Mouse (Mus musculus): ENCODE measurements at regions not wholly inside any gene's neighbourhood (a gene's known extent, or its start where the extent isn't known, plus 50 kb on each side); places are given as distances from the start of the nearest gene placed in this dataset.

DNA sequence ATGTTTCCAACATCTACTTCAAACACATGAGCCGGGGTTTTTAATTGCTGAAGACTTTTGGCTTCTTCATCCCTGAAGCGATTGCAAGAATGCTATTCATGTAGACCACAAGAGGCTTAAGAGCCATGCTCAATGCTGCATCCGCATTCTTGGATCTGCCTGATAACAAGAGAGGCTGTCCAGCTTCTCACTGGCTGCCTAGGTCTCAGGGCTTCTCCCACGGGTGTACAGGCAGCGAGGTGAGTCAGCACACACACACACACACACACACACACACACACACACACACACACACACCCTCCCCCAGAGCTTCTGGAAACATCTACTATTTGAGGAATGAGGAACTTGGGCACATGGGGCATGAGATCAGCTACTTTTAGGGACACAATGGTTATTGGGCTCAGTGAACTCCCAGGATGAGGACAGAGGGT lies 261.1 kb downstream of the Tgfb2 start:
- peak; percentile 83 for DNase-seq (ENCODE audit: low spot score)

DNA sequence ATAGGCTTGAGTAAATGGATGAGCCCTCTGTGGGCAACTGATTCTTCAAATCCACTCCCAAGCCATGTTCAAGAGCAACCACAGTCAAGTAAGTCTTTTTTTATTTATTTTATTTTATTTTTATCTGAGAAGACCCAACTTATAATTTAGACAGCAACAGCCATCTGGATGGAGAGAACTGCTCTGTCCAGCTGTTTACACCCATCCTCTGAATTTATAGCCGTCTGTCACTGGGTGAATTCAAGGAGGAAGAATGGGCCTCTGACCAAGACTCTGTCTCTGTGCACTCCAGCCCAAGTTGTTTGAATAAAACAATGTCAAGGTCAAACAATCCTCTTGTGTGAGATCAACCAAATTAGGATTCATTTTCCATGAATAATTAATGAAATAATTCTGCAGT lies 263.6 kb downstream of the Tgfb2 start:
- DNase-seq (ENCODE audit: low spot score): no peak

DNA sequence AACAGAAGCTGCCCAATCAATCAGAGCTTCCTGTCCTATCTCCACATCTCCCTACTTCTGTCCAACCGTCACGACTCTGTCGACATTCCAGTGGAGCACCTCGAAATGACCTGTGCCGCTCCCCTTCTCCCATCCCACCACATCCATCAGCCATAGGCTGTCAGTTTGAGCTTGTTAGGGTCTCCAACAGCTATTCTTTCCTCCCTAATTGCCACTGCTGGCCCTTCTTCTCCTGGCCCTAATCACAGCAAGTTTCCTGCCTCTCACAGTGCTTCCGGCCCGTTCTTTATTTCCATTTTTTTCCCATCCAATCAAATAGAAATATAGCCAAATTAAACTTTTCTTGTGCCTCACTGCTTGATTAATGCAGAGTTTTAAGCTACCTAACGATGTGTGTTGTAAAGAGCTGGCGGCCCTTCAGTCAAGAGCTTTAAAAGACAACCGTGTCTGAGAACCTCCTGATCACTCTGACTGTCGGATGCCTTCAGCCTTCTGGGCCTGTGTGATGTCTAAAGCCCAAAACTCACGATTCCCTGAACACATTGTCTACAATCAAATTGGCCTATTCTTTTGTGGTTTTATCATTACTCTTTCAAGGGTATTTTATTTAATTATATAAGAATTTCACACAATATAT lies 270.3 kb downstream of the Tgfb2 start:
- DNase-seq (ENCODE audit: low spot score): no peak

DNA sequence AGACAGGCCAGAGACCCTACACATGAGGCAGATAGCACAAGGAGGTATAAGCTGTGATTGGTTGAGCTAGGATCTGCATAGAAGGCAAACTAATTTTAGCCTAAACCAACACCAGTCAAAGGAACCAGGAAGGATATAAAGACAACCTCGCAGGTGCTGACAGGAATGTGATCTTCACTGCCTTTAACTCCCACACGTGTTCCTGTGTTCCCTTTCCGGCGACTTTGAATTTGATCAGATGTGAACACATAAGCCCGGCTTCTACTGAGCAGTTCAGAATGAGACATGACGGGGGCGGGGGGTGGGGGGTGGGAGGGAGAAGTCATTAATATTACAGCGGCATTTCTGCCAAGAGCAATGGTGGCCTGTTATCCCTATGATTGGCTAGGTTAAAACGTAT lies 271.0 kb downstream of the Tgfb2 start:
- DNase-seq (ENCODE audit: low spot score): no peak

DNA sequence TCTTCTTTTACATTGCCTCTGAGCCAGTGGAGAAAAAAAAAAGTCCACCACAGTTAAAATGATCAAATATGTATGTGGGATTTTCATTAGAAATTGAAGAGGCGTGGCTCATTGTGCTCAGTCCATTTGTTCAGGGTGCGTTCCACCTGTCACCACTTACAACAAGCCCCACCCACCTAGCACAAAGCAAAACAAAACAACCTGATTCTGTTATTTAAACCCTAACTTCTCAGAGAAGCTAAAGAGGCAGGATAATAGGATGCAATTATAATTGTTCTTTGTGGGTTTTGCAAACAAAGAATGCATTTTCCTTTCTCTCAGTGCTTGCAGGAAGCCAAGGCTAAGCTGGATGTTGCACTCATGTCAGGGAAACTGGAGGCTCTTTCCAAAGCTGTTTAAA lies 271.8 kb downstream of the Tgfb2 start:
- no peak for DNase-seq (ENCODE audit: low spot score)

DNA sequence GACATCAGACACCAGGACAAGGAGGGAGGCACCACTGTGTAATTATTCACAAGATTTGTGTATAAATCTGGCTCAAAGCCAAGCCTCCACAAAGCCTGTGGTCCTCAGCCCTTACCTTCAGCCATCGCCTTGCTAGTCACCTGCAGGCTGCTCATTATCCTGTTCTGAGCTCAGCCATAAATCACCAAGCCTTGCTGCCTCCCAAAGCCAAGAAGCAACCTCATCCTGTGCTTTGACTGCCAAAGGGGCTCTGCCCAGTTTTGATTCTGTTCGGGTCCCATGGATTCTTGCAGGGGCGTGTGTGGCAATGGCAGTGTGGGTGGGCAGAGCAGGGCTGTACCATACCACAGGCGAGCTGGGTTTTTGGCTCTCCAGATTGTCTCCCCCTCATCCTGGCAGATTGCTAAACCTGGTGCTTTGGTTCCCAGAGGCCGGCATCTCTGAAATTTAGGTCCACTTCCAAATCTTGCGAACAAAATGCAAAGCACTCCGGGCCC lies 272.6 kb downstream of the Tgfb2 start:
- no peak for DNase-seq (ENCODE audit: low spot score)

DNA sequence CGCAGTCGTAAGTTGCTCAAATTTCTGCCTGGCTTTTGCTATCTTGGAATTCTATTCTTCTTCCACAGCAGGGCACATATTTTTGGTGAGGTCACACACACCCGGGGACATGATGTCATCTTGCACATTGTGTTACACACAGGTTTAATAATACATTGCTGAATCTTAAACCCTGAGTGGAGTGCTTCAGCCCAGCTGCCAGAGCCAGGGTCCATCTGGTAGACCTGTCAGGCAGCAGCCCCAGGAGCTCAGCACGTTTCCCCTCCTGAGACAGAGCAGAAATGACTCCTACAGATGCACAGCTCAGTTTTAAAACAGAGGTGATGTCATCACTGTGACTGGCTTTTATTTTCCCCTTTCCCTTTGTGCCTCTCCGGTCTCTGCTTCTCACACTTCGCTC lies 280.4 kb downstream of the Tgfb2 start:
- no peak for DNase-seq (ENCODE audit: low spot score)

DNA sequence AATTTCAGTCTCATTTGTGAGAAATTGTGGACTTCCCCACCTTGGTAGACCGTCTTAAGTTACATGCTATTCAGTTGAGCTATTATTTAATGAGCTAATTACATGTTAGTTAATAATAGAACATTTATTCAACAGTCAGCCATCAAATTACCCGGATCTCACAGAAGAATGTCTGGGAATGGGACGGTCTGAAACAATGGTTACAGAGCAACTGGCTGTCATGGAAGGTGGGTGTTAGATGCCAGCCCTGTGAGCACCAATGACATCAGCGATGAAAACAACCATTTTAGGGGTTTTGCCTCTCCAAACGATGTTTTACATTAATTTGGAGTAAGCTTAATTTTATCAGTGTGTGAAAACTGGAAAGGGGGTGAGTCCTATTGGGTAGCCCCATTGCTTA lies 281.7 kb downstream of the Tgfb2 start:
- no peak for DNase-seq (ENCODE audit: low spot score)

DNA sequence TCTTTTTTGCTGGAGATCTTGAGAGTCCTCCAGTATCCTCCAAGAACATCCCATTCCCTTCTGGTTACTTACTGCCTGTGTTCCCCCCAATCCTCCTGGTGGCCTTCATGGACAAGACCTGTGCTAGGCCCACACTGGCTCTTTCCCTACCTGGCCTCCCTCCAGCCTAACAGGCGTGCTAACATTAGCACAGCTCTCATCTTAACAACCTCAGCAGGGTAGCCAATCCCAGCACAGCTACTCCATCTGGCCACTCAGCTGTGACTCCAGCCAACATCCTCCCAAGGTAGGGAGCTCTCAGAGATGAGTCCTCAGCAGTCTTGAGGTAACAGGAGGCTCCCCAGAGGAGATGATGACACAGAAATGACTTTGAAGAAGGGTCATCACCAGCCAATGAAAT lies 288.7 kb downstream of the Tgfb2 start:
- DNase-seq (ENCODE audit: low spot score): no peak

DNA sequence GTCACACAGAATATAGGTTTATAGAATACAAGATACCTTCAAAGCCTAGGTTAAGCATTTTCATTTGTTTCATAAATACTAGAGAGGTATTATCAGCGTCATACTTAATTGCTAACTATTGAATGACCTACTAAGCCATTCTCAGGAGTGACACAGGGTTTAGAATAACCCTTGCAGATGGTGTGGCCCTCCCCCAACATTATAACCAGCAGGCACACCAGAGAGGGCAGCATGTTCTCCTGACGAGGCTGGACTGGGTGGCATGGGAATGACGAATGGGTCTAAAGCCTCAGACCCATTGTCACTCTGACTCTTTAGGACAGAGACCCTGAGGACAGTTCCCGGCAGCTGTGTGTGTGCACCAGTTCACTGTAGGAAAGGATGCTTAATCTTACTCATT lies 290.5 kb downstream of the Tgfb2 start:
- DNase-seq (ENCODE audit: low spot score): no peak

DNA sequence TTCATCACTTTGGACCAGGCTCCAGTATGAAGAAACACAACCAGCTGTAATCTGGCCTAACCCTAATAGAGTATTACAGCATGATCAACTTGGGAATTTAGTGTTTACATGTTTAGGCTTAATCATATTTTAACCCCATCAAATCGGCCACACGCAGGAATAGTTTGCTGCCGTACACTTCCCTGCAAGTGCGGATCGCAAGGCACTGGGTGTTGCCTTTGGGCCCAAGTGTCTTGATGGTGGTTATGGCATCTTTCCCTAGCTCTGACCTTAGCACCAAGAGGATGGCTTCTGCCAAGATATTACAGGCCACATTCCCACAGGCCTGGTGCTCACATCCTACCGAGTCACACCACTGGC lies 291.9 kb downstream of the Tgfb2 start:
- DNase-seq (ENCODE audit: low spot score): peak; percentile 0

DNA sequence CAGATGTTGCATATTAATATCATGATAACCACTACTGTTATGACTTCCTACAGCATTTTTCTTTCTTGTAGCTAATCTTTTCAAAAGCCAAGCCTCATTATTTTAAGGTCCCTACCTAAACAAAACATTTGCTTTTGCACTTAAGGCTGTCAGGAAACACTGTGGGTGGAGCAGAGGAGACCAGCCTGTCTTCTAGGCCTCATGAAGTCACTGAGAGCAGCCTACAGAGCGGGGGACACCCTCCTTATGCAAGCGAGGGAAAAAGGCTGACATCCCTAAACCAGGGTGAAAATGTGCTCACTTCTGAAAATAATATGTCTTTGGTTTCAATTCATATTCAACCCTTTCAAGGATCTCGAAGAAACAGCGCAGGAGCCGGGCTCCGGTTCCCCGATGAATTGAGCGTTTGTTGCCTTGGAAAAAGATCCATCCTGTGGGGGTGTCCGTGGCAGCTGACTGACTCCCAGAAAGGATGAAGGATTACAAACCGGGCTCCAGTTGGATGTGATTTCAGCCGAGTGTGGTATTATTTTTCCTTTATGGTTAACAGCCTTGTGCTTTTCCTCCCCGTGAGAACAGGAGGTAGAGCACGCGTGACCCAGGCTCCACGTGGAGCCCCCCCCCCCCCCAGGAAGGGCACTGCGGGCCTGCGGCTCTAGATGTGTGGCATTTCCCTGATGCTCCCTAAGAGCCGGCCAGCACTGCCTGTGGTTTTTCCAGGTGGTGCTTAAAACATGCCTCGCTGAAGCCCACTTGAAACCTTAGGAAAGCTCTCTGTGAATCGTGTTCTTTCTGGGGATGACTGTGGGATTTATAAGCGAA lies 292.5 kb downstream of the Tgfb2 start:
- no peak for DNase-seq (ENCODE audit: low spot score)

DNA sequence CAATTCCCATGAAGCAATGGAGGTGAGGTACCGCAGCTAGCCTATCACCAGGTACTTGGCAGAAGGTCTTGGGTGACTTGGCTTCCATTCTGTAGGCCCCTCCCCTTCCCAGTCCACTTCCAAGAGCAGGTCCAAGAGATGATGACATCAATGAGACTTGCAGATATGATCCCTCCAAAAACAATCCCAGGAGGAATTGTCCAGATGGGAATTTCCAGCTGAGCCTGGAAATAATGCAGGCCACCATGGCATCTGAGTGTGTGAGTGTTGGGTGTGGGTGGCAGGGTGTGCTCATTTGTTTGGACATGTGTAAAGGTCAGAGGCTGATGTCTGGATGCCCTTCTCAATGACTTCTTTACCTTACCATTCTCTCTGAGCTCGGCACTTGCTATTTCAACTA lies 293.5 kb downstream of the Tgfb2 start:
- no peak for DNase-seq (ENCODE audit: low spot score)

DNA sequence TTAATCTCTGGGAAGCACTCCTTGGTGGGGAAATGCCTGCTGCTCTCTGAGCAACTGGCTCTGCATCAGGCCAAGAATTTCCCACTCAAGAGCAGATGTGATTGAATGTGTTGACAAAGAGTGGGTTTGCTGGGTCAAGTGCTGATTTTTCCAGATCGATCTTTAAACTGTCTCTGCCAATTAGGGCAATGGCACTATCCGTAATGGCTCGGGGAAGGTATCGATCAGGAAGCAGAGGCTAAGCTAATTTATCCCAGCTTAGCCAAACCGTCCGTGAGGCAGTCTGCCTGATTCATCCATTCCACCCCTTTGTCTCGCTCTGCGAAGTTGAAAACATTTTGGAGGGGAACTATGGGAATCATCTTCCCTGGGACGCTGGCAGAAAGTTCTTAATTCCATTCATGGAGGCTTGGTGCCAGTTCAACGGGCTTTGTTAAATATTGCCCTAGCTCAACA lies 291.9 kb upstream of the Lyplal1 start:
- DNase-seq (ENCODE audit: low spot score): no peak

DNA sequence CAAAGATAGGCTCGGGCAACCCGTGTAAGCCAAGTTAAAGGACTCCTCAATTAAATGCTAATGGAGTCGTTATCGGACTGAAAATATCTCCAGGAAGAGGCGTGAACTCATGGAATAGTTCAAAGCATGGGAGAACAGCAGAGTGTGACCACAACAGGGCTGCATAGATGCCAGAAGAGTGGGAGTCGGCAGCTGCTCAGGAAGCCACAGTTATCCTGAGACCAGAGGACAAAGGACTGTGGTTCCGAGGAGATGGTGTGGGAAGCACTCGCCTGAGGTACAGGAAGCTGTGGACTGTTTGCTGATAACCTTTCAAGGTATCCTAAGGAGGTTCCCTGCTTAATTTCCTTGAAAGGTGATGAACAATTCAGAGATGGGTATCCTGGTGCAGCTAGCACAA lies 290.5 kb upstream of the Lyplal1 start:
- DNase-seq (ENCODE audit: low spot score): no peak

DNA sequence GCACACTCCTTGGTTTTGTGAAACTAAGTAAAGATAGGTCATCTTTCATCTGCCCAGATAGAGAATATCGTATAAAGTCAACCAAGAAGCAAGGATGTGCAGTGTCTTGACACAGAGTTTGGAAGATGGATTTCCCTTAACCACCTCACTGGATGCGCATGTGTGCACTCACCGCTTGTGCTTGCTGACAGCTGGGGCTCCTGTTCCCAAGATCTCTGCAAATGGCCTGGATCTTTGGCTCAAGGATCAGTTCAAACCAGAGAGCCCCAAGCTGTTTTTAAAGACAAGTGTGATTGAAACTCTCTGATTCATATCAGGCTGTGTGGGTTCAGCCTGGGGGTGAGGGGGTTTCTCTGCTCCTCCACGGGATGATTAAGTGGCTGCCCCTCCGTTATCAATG lies 288.6 kb upstream of the Lyplal1 start:
- no peak for DNase-seq (ENCODE audit: low spot score)

DNA sequence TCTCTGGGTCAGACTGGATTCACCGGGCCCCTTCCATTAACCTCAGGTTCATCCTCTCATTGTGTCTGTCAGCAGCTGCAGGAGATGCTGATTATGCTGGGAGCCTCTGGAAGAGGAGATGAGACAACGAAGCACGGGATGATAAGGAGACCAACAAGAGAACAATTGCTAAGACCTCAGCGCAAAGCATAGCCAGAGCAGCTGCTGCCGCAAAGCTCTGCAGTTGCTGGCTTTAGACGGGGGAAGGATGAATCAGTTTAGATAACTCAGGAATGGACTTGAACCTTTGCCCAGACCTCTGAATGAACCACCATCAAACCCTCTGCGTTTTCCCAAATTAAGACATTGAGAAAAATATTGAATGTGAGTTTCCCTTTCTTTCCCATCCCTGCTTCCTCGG lies 282.7 kb upstream of the Lyplal1 start:
- DNase-seq (ENCODE audit: low spot score): peak; percentile 20

DNA sequence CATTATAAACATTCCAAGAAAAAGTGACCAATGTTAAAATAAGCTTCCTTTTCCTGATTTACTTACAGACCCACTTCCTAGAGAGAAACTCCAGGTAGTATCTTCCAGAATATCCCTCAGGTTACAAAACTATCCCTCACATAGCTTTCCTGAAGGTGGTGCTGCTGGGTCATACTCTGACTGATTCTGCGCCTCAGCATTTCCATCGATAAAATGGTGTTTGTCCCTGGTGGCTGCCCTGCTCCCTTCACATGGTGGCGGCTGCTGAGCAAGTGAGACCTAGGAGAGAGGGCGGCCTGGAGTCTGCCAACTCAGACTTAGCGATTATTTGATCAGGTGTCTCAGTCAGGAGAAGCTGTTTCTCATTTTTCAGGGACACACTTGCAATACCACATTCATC lies 275.9 kb upstream of the Lyplal1 start:
- peak; percentile 33 for DNase-seq (ENCODE audit: low spot score)

DNA sequence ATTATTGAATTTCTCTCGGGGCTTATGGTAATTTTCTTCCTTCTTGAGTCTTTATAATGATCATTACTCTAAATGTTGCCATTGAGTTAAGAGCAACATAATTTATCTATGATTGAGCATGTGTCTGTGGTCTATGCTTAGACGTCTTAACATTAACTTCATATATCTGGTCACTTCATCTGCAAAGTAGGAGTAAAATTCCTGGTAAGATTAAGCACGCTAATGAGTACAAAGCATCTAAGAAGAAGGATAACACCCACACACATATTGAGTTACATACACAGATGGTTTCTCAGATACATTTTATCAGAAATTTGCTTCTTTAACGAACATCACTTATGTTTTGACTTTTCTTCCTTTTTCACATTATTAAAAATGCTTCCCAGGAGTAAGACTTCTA lies 267.3 kb upstream of the Lyplal1 start:
- no peak for DNase-seq (ENCODE audit: low spot score)

DNA sequence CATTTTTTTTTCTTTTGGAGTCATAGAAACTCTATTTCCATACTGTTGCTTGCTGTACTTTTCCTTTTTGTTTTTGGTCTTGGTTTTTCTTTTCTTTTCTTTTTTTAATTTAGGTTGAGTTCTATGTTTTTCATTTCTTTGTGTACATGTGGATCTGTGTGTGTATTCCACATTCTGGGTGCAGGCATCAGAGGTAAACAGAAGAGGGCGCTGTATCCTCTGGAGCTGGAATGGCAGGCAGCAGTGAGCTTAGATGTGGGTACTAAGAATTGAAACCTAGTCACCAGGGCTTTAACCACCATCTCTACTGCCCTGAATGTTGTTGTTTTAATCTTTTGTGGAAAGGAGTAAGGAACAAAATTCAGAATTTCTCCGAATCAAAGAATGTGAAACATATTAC lies 266.3 kb upstream of the Lyplal1 start:
- no peak for DNase-seq (ENCODE audit: low spot score)

DNA sequence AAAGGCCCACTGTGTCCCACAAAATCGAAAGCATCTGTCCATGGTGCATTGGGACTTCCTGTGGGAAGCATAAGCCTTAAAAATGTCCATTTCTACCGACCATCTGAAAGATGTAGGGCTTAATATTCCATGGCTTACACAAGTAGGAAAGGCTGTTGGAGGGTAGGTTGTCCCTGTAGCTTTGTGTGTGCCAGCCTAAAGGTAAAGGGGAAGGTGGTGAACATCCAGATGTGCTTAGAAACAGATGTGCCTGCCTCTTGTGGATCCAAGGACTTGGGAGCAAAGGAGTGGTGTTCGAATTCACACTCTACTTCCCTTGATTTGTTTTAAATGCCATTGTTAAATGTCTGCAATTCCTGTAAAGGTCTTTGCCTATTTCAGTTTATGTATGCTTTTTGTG lies 265.9 kb upstream of the Lyplal1 start:
- no peak for DNase-seq (ENCODE audit: low spot score)

DNA sequence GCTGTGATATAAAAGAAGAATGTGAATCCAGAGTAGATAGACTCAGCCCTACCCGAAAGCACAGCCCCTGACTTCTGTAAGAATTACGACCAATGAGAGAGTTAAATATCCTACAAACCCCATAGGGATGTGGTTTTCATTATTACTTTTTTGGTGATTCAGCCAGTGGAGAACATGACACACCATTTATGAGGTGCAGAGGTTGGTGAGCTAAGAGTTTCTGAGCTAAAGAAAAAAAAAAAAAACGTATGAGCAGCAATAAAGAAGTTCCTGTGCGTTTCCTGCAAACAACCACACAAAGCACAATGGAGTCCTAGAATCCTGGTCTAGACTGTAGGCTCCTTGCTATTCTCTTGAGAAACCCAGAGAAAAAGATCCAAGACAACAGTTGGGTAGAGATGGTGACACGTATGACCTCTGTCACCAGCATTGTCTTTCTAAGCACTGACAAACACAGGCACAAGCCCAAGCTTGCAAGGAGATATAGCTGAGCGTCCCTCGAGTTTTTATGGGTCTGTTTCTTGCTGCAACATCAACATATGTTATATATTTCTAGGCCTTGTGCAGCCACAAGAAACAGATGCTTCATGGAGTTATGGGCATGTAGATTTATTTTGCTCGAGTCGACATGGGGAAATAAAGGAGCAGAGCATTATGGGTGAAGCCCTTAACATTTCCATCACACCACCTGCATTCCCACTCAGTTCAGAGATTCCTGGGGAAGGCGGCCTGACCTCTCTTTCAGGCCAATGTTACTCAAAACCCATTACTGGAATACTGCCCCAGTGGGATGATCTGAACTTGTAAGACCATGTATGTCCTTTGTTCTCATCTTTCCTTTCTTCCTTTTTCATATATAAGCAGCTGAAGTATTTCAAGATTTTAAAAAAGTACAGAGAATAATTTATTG lies 263.1 kb upstream of the Lyplal1 start:
- DNase-seq (ENCODE audit: low spot score): no peak

Measured in lung, postnatal 25 days (tissue).